Mouse (Mus musculus) heart, embryonic 16.5 days (tissue): ENCODE data around the gene Mllt3. TPM values are rescaled to one million over a fixed set of nuclear protein-coding genes. Genes with fewer than 3 reads are reported as not detected.

Source experiments
- ATAC-seq: fragments of 200-750 bp; cut with Nextera tagmentation; replicated peaks from 2 replicates; pipeline ENCODE4 v1.8.0; 2017; ENCODE audit warnings: moderate number of reproducible peaks; ENCODE audit not compliant: insufficient read depth, low FRiP score; ENCODE audit errors: extremely low read depth
- H3K27ac ChIP-seq: fragments of 300-500 bp; sonication (generic); 2 replicates; pipeline ENCODE4 v1.5.1; 2014; ENCODE audit warnings: mild to moderate bottlenecking, low read length, control low read depth, moderate library complexity
- H3K27me3 ChIP-seq: fragments of 300-500 bp; sonication (generic); 2 replicates; pipeline ENCODE4 v1.6.1; 2014; ENCODE audit warnings: low read length, mixed read lengths; ENCODE audit not compliant: control insufficient read depth, insufficient read depth
- H3K36me3 ChIP-seq: fragments of 300-500 bp; sonication (generic); 2 replicates; pipeline ENCODE4 v1.6.1; 2014; ENCODE audit not compliant: control insufficient read depth, insufficient read depth
- H3K4me1 ChIP-seq: fragments of 300-500 bp; sonication (generic); 2 replicates; pipeline ENCODE4 v1.6.1; 2014; ENCODE audit warnings: low read length, mixed read lengths; ENCODE audit not compliant: control insufficient read depth, insufficient read depth
- H3K4me2 ChIP-seq: fragments of 300-500 bp; sonication (generic); 2 replicates; pipeline ENCODE4 v1.6.1; 2014; ENCODE audit warnings: low read depth, mild to moderate bottlenecking, control low read depth, low read length
- H3K4me3 ChIP-seq: fragments of 300-500 bp; sonication (generic); 2 replicates; pipeline ENCODE4 v1.5.1; 2014; ENCODE audit warnings: mild to moderate bottlenecking, control low read depth, low read length
- H3K9ac ChIP-seq: fragments of 300-500 bp; sonication (generic); 2 replicates; pipeline ENCODE4 v1.6.1; 2014; ENCODE audit warnings: low read length, control low read depth
- H3K9me3 ChIP-seq: fragments of 300-500 bp; sonication (generic); replicated peaks from 2 replicates; pipeline ENCODE4 v1.6.1; 2016; ENCODE audit warnings: low read length; ENCODE audit not compliant: control insufficient read depth
- WGBS: fragments of 180-500 bp; shearing (Covaris S2); extraction: QIAGEN DNeasy Blood & Tissue Kit; methylation state at CpG from one replicate; pipeline ENCODE4 v1.1.7; 2014; 5-methylcytosine and 5-hydroxymethylcytosine counted together
- polyA plus RNA-seq: library from polyadenylated mRNA; unstranded; fragments of >200 nt; fragmentation: Nextera tagmentation; extraction: Ambion mirVana; gene quantifications from 2 replicates; pipeline ENCODE4 v1.2.1, GENCODE M21; 2015

Mllt3 gene
- polyA plus RNA-seq, 1 experiment from 2014 or later: 23.2 TPM

DNA sequence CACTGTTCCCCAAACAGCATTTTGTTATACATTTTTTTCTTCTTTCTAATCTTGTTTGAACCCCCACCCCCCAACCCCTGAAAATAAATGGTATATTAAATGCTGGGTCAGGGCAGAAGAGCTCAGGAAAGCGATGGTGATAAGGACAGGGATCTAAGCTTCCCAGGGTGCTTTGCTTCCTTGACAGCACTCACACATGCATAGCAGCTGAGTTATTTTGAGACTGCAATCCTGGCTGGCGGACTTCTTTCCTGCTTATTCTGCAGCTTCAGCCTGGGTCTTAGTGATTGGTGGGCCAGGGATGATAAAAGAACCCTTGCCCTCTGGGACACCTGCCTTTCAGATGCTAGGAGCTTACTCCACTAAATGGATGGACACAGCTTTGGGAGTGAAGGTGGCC lies 249.4 kb downstream of the Mllt3 start:
- Histone ChIP-seq H3K27ac (no peak overlapping the region), H3K27me3 (no peaks in the 10 kb centered on the region), H3K9me3 (no peaks in the 10 kb centered on the region), H3K4me3 (no peak overlapping the region), H3K4me2 (no peak overlapping the region), H3K9ac (no peak overlapping the region), H3K36me3 (no peaks in the 10 kb centered on the region; the same call in 1 of the 2 replicates), H3K4me1 (peaks cover 13% of the 10 kb centered on the region)
- no peak for ATAC-seq
- WGBS: 39% methylated on average over 2 of the region's 2 CpGs

- Histone ChIP-seq H3K4me1 (peaks cover 13% of the 10 kb centered on the region), H3K4me3 (no peak overlapping the region), H3K36me3 (no peaks in the 10 kb centered on the region; the same call in 1 of the 2 replicates), H3K9me3 (no peaks in the 10 kb centered on the region), H3K9ac (no peak overlapping the region), H3K27me3 (no peaks in the 10 kb centered on the region), H3K4me2 (no peak overlapping the region), H3K27ac (no peak overlapping the region)
- ATAC-seq: no peak
- 80% methylated on average over 5 of the region's 5 CpGs for WGBS
Observed at GRCm38 (mm10) chr4:87781971-87782370, 251.2 kb downstream of the Mllt3 start.

DNA sequence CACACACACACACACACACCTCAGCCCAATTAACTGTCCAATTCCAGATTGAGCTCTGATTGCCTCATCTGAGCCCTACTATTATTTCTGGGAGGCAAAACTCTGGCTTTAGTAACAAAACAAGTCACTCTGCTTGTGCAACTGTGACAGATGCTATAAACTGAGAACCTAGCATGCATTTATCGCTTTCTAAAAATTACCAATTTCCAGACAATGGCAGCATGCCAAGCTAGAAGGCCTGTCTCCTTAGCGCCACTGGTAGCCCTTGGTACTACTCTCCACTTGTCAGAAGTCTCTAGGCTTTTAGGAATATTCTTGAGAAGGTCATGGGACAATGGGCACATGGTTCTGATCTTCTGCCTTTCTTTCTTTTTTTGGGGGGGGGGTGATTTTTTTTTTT lies 257.4 kb downstream of the Mllt3 start:
- H3K9me3 ChIP-seq: no peaks in the 10 kb centered on the region
- no peak overlapping the region for H3K9ac ChIP-seq
- H3K4me1 ChIP-seq: no peaks in the 10 kb centered on the region
- no peak overlapping the region for H3K4me3 ChIP-seq
- no peaks in the 10 kb centered on the region for H3K27me3 ChIP-seq
- ATAC-seq: no peak
- peaks cover 8% of the 10 kb centered on the region; the same call in 1 of the 2 replicates for H3K36me3 ChIP-seq
- WGBS: 80% methylated on average over 2 of the region's 2 CpGs
- no peak overlapping the region for H3K4me2 ChIP-seq
- no peak overlapping the region for H3K27ac ChIP-seq

GRCm38 (mm10) chr4:87774515-87774914 lies 258.6 kb downstream of the Mllt3 start:
- no peak overlapping the region for H3K4me3 ChIP-seq

DNA sequence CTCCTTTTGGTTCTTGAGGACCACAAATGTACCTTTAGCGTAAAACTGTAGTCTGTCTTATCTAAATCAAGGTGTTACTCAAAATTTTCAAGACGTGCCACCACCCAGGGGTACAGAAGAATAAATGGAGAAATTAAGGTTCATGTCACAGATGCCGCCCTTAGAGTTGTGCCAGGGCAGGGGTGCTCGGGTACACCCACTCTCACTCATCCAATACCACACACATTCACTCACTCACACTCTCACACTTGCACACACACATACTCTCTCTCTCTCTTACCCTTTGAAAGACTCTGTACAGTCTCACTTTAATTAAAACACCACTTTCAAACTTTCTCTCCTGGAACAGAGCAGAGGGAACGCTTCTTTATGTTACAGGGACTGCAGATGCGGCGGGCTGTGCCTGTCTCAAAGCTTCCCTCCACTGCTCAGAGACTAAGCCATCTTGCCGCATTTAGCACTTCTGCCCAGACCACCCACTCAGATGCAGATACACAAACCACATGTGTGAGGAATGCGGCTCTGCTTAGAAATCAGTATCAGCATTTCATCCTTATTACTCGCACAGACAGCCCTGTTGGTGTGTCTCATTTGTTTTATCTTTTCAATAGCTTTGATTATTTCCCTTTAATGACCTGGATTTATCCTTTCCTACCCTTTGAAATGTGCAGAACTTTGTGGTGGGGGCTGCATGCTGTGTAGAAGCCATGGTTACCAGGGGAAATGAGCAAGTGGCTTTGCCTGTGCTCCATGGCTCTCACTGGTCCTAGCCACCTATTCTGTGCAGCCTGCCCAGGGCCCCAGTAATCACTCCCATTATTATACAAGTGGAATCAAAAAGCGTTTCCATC lies 265.2 kb downstream of the Mllt3 start:
- Histone ChIP-seq H3K4me2 (no peak overlapping the region), H3K9ac (no peak overlapping the region), H3K36me3 (no peaks in the 10 kb centered on the region), H3K9me3 (no peaks in the 10 kb centered on the region), H3K4me1 (peaks cover 7% of the 10 kb centered on the region), H3K27ac (no peak overlapping the region), H3K27me3 (no peaks in the 10 kb centered on the region), H3K4me3 (no peak overlapping the region)
- no peak for ATAC-seq
- WGBS: 49% methylated on average over 11 of the region's 11 CpGs

More at GRCm38 (mm10) chr4:87774515-87774914, 258.6 kb downstream of the Mllt3 start:
- Histone ChIP-seq H3K4me2 (no peak overlapping the region), H3K36me3 (peaks cover 8% of the 10 kb centered on the region; the same call in 1 of the 2 replicates), H3K27me3 (no peaks in the 10 kb centered on the region), H3K9ac (no peak overlapping the region), H3K9me3 (no peaks in the 10 kb centered on the region), H3K27ac (no peak overlapping the region), H3K4me1 (no peaks in the 10 kb centered on the region)
- 94% methylated on average over 4 of the region's 4 CpGs for WGBS
- ATAC-seq: no peak

DNA sequence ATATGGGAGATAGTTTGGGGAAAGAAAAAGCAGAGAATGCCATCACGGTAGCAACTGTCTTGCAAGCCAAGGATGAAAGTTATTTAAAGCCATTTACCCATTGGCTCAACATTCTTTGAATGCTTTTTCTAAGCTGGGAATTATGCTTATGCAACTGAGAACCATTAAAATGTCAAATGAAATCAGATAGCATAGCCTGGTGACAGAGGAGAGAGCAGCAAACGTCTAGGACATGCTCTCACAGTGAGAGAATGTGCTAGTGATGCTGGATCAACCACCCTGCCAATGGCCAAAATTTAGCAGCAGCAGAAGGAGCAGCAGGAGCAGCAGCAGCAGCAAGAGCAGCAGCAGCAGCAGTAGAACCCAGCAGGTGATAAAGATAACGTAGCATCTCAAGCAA lies 267.4 kb downstream of the Mllt3 start:
- Histone ChIP-seq H3K27me3 (no peaks in the 10 kb centered on the region), H3K4me1 (peaks cover 7% of the 10 kb centered on the region), H3K27ac (peak overlapping the region; percentile 51), H3K4me3 (no peak overlapping the region), H3K4me2 (no peak overlapping the region), H3K9ac (no peak overlapping the region), H3K36me3 (no peaks in the 10 kb centered on the region), H3K9me3 (no peaks in the 10 kb centered on the region)
- WGBS: 19% methylated on average over 3 of the region's 3 CpGs
- ATAC-seq: 0 out of 2 replicates have a peak, but pooled peaks have one; percentile 52

DNA sequence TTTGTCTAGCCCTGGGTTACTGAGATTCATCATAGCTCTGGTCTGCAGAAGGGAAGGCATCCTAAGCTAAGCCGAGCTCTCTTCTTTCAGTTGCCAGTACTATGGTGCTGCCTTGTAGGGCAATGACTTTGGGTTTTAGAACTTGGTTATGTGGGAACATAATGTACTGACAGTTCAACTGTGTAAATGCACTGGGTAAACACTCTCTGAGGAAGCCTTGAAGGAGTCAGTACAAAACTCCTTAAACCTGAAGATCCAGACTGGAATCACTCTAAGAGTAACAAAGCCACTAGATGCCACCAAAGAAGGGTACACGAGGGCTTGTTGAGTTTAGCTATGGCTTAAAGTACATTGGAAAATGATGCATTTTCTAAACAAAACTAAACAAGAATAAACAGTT lies 272.1 kb downstream of the Mllt3 start:
- 80% methylated on average over 2 of the region's 2 CpGs for WGBS
- Histone ChIP-seq H3K27me3 (no peaks in the 10 kb centered on the region), H3K4me2 (no peak overlapping the region), H3K36me3 (no peaks in the 10 kb centered on the region), H3K4me3 (no peak overlapping the region), H3K9ac (no peak overlapping the region), H3K9me3 (no peaks in the 10 kb centered on the region), H3K27ac (no peak overlapping the region), H3K4me1 (peaks cover 2% of the 10 kb centered on the region)
- no peak for ATAC-seq

DNA sequence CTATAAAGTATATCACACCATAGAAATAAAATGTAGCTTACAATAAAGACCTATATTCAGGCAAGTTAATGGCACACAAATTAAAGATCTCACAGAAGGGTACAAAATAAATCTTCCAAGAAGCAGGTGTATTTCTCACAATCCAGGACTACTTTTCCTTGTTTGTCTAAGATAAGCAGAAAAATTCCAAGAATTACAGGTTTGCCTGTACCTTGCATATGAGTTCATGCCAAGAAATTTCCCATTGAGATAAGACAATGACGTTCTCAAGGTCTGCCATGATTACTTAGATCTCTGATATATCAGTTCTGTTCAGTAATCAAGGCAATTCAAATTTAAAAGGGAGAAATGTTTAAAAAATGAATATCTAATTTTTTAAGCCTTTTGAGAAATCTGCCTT lies 272.9 kb downstream of the Mllt3 start:
- H3K4me3 ChIP-seq: no peak overlapping the region
- no peak overlapping the region for H3K4me2 ChIP-seq
- no peaks in the 10 kb centered on the region for H3K4me1 ChIP-seq
- H3K36me3 ChIP-seq: no peaks in the 10 kb centered on the region
- 67% methylated on average over 1 of the region's 1 CpGs for WGBS
- ATAC-seq: no peak
- no peaks in the 10 kb centered on the region for H3K9me3 ChIP-seq
- no peak overlapping the region for H3K27ac ChIP-seq
- no peaks in the 10 kb centered on the region for H3K27me3 ChIP-seq
- H3K9ac ChIP-seq: no peak overlapping the region

DNA sequence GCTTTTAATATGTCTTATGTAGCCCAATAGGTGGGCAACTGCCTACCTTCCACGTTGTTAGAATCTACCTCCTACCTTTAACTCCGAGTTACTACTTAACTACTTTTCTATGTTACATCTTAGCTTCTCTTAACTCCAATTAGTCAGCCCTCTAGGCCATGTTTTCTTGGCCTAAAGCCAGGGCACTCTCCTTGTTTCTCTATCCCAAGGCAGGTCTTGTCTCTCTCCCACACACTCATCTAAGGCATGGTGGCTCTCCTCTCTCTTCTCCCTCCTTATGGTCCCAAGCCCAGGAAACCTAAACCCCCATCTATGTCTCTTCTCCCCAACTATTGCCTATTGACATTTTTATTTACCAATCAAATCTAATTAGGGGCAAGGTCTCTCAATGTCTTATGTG lies 273.5 kb downstream of the Mllt3 start:
- no peak for ATAC-seq
- Histone ChIP-seq H3K27me3 (no peaks in the 10 kb centered on the region), H3K9me3 (no peaks in the 10 kb centered on the region), H3K36me3 (no peaks in the 10 kb centered on the region), H3K4me2 (no peak overlapping the region), H3K4me3 (no peak overlapping the region), H3K4me1 (no peaks in the 10 kb centered on the region), H3K9ac (no peak overlapping the region), H3K27ac (no peak overlapping the region)
- 82% methylated on average over 2 of the region's 2 CpGs for WGBS
